Mouse (Mus musculus) kidney, postnatal 0 days (tissue): Measurements from ENCODE around the gene Tagln2. TPM values are rescaled to one million over a fixed set of nuclear protein-coding genes. Genes with fewer than 3 reads are reported as not detected.

Experiments used
- ATAC-seq: fragments of 200-750 bp; cut with Nextera tagmentation; replicated peaks from 2 replicates; pipeline ENCODE4 v1.8.0; 2017; ENCODE audit warnings: low read depth, moderate number of reproducible peaks, moderate TSS enrichment, moderate library complexity; ENCODE audit not compliant: low FRiP score
- DNase-seq: peaks from one replicate; pipeline ENCODE4 v3.0.0-alpha.2; 2016; ENCODE audit warnings: low spot score
- H3K27ac ChIP-seq: fragments of 300-500 bp; sonication (generic); 2 replicates; pipeline ENCODE4 v1.5.1; 2014; ENCODE audit warnings: mild to moderate bottlenecking
- H3K27me3 ChIP-seq: fragments of 300-500 bp; sonication (generic); 2 replicates; pipeline ENCODE4 v1.6.1; 2014; ENCODE audit warnings: low read length, mixed read lengths; ENCODE audit not compliant: insufficient read depth
- H3K36me3 ChIP-seq: fragments of 300-500 bp; sonication (generic); 2 replicates; pipeline ENCODE4 v1.6.1; 2014; ENCODE audit warnings: low read length, mixed read lengths; ENCODE audit not compliant: insufficient read depth
- H3K4me1 ChIP-seq: fragments of 300-500 bp; sonication (generic); replicated peaks from 2 replicates; pipeline ENCODE4 v1.6.1; 2014; ENCODE audit warnings: antibody characterized with exemption, low read length, mixed read lengths; ENCODE audit not compliant: insufficient read depth
- H3K4me2 ChIP-seq: fragments of 300-500 bp; sonication (generic); 2 replicates; pipeline ENCODE4 v1.6.1; 2014; ENCODE audit warnings: mild to moderate bottlenecking, low read length, moderate library complexity, mixed read lengths
- H3K4me3 ChIP-seq: fragments of 300-500 bp; sonication (generic); replicated peaks from 2 replicates; pipeline ENCODE4 v1.5.1; 2014; ENCODE audit warnings: low read depth, low read length
- H3K9ac ChIP-seq: fragments of 300-500 bp; sonication (generic); 2 replicates; pipeline ENCODE4 v1.6.1; 2014; ENCODE audit warnings: low read depth, low read length
- H3K9me3 ChIP-seq: fragments of 300-500 bp; sonication (generic); replicated peaks from 2 replicates; pipeline ENCODE4 v1.6.1; 2016; ENCODE audit warnings: low read length, inconsistent platforms, mixed read lengths
- CTCF ChIP-seq: IDR thresholded peaks from 2 replicates; pipeline ENCODE4 v1.5.1; 2016; ENCODE audit warnings: antibody characterized with exemption, low read depth, mild to moderate bottlenecking, moderate library complexity
- WGBS: fragments of 180-500 bp; shearing (Covaris S2); extraction: QIAGEN DNeasy Blood & Tissue Kit; methylation state at CpG from one replicate; pipeline ENCODE4 v1.1.7; 2014; 5-methylcytosine and 5-hydroxymethylcytosine counted together
- polyA plus RNA-seq: library from polyadenylated mRNA; unstranded; fragments of >200 nt; fragmentation: Nextera tagmentation; extraction: Ambion mirVana; gene quantifications from 2 replicates; pipeline ENCODE4 v1.2.1, GENCODE M21; 2015

The Tagln2 gene
- polyA plus RNA-seq, 1 experiment from 2014 or later = 225 TPM

DNA sequence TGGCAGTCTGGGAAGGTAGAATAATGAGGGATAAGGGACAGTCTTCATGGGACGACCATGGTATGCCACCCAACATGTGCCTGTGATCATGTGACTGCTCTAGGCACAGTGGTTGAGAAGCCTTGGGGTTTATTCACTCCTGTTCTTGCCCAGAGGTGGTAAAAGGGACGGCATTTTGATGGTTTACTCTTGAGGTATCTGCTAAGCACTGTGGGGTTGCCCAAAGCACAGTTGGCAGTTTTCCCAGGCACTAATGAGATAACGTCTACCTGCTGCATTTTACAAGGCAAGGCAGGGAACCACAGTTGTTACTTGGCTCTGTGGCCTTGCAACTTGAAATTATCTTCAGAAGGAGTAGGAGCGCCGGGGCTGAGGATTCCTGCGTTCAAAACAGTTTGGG is 40.0 kb downstream of the Tagln2 start:
- Histone ChIP-seq H3K4me2 (no peak overlapping the region), H3K4me1 (no peaks in the 10 kb centered on the region), H3K27ac (no peak overlapping the region), H3K4me3 (no peak overlapping the region), H3K36me3 (no peaks in the 10 kb centered on the region), H3K9ac (no peak overlapping the region), H3K27me3 (no peaks in the 10 kb centered on the region), H3K9me3 (no peaks in the 10 kb centered on the region)
- 65% methylated on average over 6 of the region's 6 CpGs for WGBS
- DNase-seq (no peak), ATAC-seq (no peak)
- TF ChIP-seq CTCF = no peak

DNA sequence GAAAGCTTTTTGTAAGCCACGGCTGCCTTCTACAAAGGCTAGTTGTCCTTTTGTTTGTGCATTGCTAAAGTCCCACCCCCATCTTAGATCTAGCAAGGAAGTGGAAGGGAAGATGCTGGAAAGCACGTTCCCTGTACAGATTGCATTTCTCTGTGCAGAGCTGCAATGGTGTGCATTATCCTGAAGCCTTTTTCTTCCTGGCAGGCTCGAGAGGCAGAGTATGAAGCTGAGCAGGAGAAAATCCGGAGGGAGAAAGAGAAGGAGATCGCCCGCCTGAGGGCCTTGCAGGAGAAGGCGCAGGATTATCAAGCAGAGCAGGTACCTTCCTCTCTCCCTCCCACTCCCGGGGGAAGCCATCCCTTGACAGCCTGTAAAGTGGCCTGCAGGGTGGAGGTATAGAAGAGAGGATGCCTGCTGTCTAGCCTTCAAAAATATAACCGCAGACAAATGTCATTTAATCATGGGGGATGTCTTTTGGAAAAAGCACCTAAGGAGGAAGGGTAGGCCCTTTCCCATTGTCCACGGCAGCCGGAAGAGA is 40.5 kb downstream of the Tagln2 start:
- no peak overlapping the region for H3K27ac ChIP-seq
- 64% methylated on average over 11 of the region's 11 CpGs for WGBS

GRCm38 (mm10) chr1:172546062-172546461 is 46.2 kb downstream of the Tagln2 start:
- ATAC-seq (no peak), DNase-seq (no peak)
- Histone ChIP-seq H3K4me1 (peaks cover 17% of the 10 kb centered on the region; the same call in 1 of the 2 replicates), H3K4me3 (no peak overlapping the region), H3K27me3 (no peaks in the 10 kb centered on the region), H3K4me2 (no peak overlapping the region), H3K9me3 (no peaks in the 10 kb centered on the region), H3K27ac (no peak overlapping the region), H3K9ac (no peak overlapping the region), H3K36me3 (no peaks in the 10 kb centered on the region)
- no peak for TF ChIP-seq CTCF
- WGBS = 80% methylated on average over 4 of the region's 4 CpGs

More for the DNA sequence above, 40.5 kb downstream of the Tagln2 start:
- H3K9ac ChIP-seq = no peak overlapping the region
- no peak for ATAC-seq
- no peaks in the 10 kb centered on the region for H3K36me3 ChIP-seq
- H3K27me3 ChIP-seq = no peaks in the 10 kb centered on the region
- H3K4me1 ChIP-seq = no peaks in the 10 kb centered on the region
- DNase-seq = no peak
- H3K9me3 ChIP-seq = no peaks in the 10 kb centered on the region
- no peak overlapping the region for H3K4me2 ChIP-seq
- H3K4me3 ChIP-seq = no peak overlapping the region
- TF ChIP-seq CTCF = no peak

- H3K4me1 ChIP-seq = peaks cover 19% of the 10 kb centered on the region; the same call in 1 of the 2 replicates
- no peak overlapping the region for H3K27ac ChIP-seq
- H3K4me3 ChIP-seq = no peak overlapping the region
- DNase-seq = no peak
- TF ChIP-seq CTCF = no peak
- H3K27me3 ChIP-seq = no peaks in the 10 kb centered on the region
- no peaks in the 10 kb centered on the region for H3K36me3 ChIP-seq
- ATAC-seq = no peak
- H3K9ac ChIP-seq = no peak overlapping the region
- WGBS = 53% methylated on average over 7 of the region's 7 CpGs
- H3K4me2 ChIP-seq = no peak overlapping the region
- H3K9me3 ChIP-seq = no peaks in the 10 kb centered on the region
Observed at GRCm38 (mm10) chr1:172548501-172548900, 48.7 kb downstream of the Tagln2 start.

- TF ChIP-seq CTCF = no peak
- peak overlapping the region; percentile 59 for H3K4me2 ChIP-seq
- no peak overlapping the region for H3K27ac ChIP-seq
- no peaks in the 10 kb centered on the region for H3K9me3 ChIP-seq
- no peaks in the 10 kb centered on the region for H3K27me3 ChIP-seq
- H3K4me3 ChIP-seq = peak overlapping the region; percentile 42; the same call in 1 of the 2 replicates
- H3K9ac ChIP-seq = no peak overlapping the region
- 27% methylated on average over 2 of the region's 2 CpGs for WGBS
- ATAC-seq = no peak
- peaks cover 19% of the 10 kb centered on the region; the same call in 1 of the 2 replicates for H3K4me1 ChIP-seq
- no peaks in the 10 kb centered on the region for H3K36me3 ChIP-seq
- no peak for DNase-seq
Observed at GRCm38 (mm10) chr1:172549314-172549713, 49.5 kb downstream of the Tagln2 start.

GRCm38 (mm10) chr1:172549717-172550116 is 49.9 kb downstream of the Tagln2 start:
- DNase-seq = no peak
- Histone ChIP-seq H3K27me3 (no peaks in the 10 kb centered on the region), H3K4me1 (peaks cover 19% of the 10 kb centered on the region; the same call in 1 of the 2 replicates), H3K4me2 (peak overlapping the region; percentile 59), H3K9me3 (no peaks in the 10 kb centered on the region), H3K36me3 (no peaks in the 10 kb centered on the region), H3K9ac (peak overlapping the region; percentile 46; the same call in 1 of the 2 replicates), H3K4me3 (peak overlapping the region; percentile 42), H3K27ac (no peak overlapping the region)
- WGBS = 8% methylated on average over 8 of the region's 8 CpGs
- TF ChIP-seq CTCF = no peak
- ATAC-seq = no peak

- H3K27ac ChIP-seq = peak overlapping the region; percentile 58; the same call in 1 of the 2 replicates
Observed at GRCm38 (mm10) chr1:172550551-172550951, 50.7 kb downstream of the Tagln2 start.

More at GRCm38 (mm10) chr1:172550551-172550951, 50.7 kb downstream of the Tagln2 start:
- 0% methylated on average over 8 of the region's 8 CpGs for WGBS
- Histone ChIP-seq H3K4me3 (peak overlapping the region; percentile 42), H3K9me3 (no peaks in the 10 kb centered on the region), H3K9ac (peak overlapping the region; percentile 46), H3K27me3 (no peaks in the 10 kb centered on the region), H3K4me1 (peaks cover 19% of the 10 kb centered on the region; the same call in 1 of the 2 replicates), H3K36me3 (no peaks in the 10 kb centered on the region), H3K4me2 (peak overlapping the region; percentile 59)
- no peak for TF ChIP-seq CTCF
- ATAC-seq = peak; percentile 91
- DNase-seq = peak; percentile 87
